Mouse (Mus musculus): Measurements from ENCODE around the gene Shb. TPM values are rescaled to one million over a fixed set of nuclear protein-coding genes. Genes with fewer than 3 reads are reported as not detected.

The Shb gene
- polyA plus RNA-seq, 1 experiment from 2014 or later = 2.5 TPM

DNA sequence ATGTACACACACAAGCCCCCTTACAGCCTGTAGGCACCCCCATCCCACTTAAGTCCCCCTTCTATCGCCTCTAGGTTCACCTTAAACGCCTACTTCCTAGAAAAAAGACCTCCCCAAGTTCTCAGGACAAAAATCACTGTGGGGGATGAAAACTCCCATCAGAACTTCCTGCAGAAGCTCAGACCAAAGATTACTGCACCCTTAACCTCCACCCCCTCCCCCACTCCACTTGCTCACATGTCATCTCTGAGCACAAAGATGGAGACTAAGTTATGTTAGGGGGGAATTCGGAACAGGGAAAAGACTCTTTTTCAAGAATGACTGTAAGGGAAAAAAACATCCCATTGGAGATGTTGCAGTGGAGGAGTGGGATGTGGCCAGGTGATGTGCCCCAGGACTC is 6.7 kb downstream of the Shb start:
- peaks cover 57% of the 10 kb centered on the region for H3K4me1 ChIP-seq (ENCODE audit: insufficient read depth)
- H3K4me3 ChIP-seq (ENCODE audit: low read depth, low read length) = no peak overlapping the region
- H3K9ac ChIP-seq (replicated peaks) = no peak overlapping the region
- H3K36me3 ChIP-seq (replicated peaks; ENCODE audit: insufficient read depth, low read length) = no peaks in the 10 kb centered on the region
- no peak for TF ChIP-seq EP300 (IDR thresholded peaks at IDR 0.05; ENCODE audit: low read depth)
- no peak for TF ChIP-seq CTCF (IDR thresholded peaks at IDR 0.05; ENCODE audit: low read depth)
- H3K9me3 ChIP-seq (ENCODE audit: low read length) = no peaks in the 10 kb centered on the region
- 74% methylated on average over 3 of the region's 3 CpGs for WGBS (ENCODE audit: insufficient replicate concordance)
- H3K27ac ChIP-seq (ENCODE audit: low read depth) = no peak overlapping the region
- H3K27me3 ChIP-seq (ENCODE audit: insufficient read depth, low read length) = peaks cover 22% of the 10 kb centered on the region
- DNase-seq (no peak), ATAC-seq (no peak)
- H3K4me2 ChIP-seq (ENCODE audit: low read depth, low read length) = no peak overlapping the region

DNA sequence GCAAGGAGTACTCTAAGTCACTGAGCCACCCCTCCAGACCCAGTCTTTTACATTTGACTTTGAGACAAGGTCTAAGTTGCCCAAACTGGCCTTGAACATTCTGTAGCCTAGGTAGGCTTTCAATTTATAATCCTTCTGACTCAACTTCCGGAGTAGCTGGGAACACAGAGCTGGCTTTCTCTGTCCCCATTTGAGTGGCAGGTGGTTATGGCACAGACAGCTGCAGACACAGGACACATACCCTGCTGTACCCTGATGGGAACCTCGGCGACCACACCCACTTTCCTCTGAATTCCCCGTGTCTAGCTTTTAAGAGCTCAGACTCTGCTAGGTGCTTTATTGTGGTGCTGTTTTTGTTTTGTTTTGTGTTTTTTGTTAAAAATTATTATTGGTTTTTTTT is 7.7 kb downstream of the Shb start:
- H3K4me3 ChIP-seq (ENCODE audit: low read depth, low read length) = no peak overlapping the region
- 67% methylated on average over 4 of the region's 4 CpGs for WGBS (ENCODE audit: insufficient replicate concordance)
- no peak overlapping the region for H3K4me2 ChIP-seq (ENCODE audit: low read depth, low read length)
- H3K27ac ChIP-seq (ENCODE audit: low read depth) = no peak overlapping the region
- no peak overlapping the region for H3K9ac ChIP-seq (replicated peaks)
- no peaks in the 10 kb centered on the region for H3K9me3 ChIP-seq (ENCODE audit: low read length)
- H3K36me3 ChIP-seq (replicated peaks; ENCODE audit: insufficient read depth, low read length) = no peaks in the 10 kb centered on the region
- no peak for DNase-seq
- no peak for ATAC-seq
- H3K4me1 ChIP-seq (ENCODE audit: insufficient read depth) = peaks cover 58% of the 10 kb centered on the region
- TF ChIP-seq CTCF (IDR thresholded peaks at IDR 0.05; ENCODE audit: low read depth) = no peak
- no peak for TF ChIP-seq EP300 (IDR thresholded peaks at IDR 0.05; ENCODE audit: low read depth)
- peaks cover 17% of the 10 kb centered on the region for H3K27me3 ChIP-seq (ENCODE audit: insufficient read depth, low read length)

GRCm38 (mm10) chr4:45523360-45523759 is 8.9 kb downstream of the Shb start:
- peak overlapping the region; percentile 88 for H3K27ac ChIP-seq (ENCODE audit: low read depth)
- no peak for TF ChIP-seq CTCF (IDR thresholded peaks at IDR 0.05; ENCODE audit: low read depth)
- TF ChIP-seq EP300 (IDR thresholded peaks at IDR 0.05; ENCODE audit: low read depth) = no peak; the same call in 1 of the 2 replicates
- H3K36me3 ChIP-seq (replicated peaks; ENCODE audit: insufficient read depth, low read length) = no peaks in the 10 kb centered on the region
- 0 out of 2 replicates have a peak, but pooled peaks cover 5% of the 10 kb centered on the region for H3K27me3 ChIP-seq (ENCODE audit: insufficient read depth, low read length)
- 69% methylated on average over 6 of the region's 6 CpGs for WGBS (ENCODE audit: insufficient replicate concordance)
- H3K4me1 ChIP-seq (ENCODE audit: insufficient read depth) = peaks cover 47% of the 10 kb centered on the region
- H3K4me3 ChIP-seq (ENCODE audit: low read depth, low read length) = no peak overlapping the region
- no peak overlapping the region for H3K4me2 ChIP-seq (ENCODE audit: low read depth, low read length)
- no peak overlapping the region for H3K9ac ChIP-seq (replicated peaks)
- no peaks in the 10 kb centered on the region for H3K9me3 ChIP-seq (ENCODE audit: low read length)
- ATAC-seq (peak; percentile 30; the same call in 1 of the 2 replicates), DNase-seq (no peak)

DNA sequence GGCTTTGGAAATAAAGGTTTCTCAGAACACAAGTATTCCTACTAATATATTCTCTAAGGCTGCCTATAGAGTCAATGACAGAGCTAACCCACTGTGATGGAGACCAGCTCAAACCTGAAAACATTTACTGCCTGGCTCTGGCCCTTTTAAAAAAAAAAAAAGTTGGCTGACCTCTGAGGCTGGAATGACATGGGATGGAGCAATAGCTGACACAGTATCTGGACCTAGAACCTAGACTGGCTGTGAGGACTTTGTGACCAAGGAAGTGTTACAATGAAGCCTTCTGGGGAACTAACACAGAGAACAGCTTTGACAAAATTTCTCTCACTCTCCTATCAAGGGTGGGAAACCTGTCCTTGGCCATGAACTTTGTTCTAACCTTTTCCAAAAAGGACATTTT is 9.3 kb downstream of the Shb start:
- Histone ChIP-seq H3K9me3 (ENCODE audit: low read length) (no peaks in the 10 kb centered on the region), H3K9ac (replicated peaks) (no peak overlapping the region), H3K36me3 (replicated peaks; ENCODE audit: insufficient read depth, low read length) (no peaks in the 10 kb centered on the region), H3K4me3 (ENCODE audit: low read depth, low read length) (no peak overlapping the region), H3K4me2 (ENCODE audit: low read depth, low read length) (peak overlapping the region; percentile 43), H3K27me3 (ENCODE audit: insufficient read depth, low read length) (0 out of 2 replicates have a peak, but pooled peaks cover 1% of the 10 kb centered on the region), H3K27ac (ENCODE audit: low read depth) (peak overlapping the region; percentile 88), H3K4me1 (ENCODE audit: insufficient read depth) (peaks cover 48% of the 10 kb centered on the region)
- no peak for TF ChIP-seq CTCF (IDR thresholded peaks at IDR 0.05; ENCODE audit: low read depth)
- peak; percentile 70 for TF ChIP-seq EP300 (IDR thresholded peaks at IDR 0.05; ENCODE audit: low read depth)
- ATAC-seq = peak; percentile 74
- no peak for DNase-seq

DNA sequence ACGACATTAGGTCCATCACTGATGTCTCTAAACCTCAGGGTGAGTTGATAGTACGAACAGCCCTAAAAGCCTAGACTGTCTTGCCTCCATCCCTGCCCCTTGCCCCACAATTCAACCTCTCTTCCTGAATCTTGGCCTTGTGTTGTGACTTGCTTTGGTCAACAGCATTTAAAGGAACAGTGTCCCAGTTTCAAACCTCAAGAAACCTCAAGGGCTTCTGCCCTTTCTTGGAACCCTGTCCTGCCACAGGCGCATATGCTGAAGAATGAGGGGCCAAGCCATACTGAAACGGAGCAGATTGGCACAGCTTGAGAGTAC is 9.7 kb downstream of the Shb start:
- peaks cover 48% of the 10 kb centered on the region for H3K4me1 ChIP-seq (ENCODE audit: insufficient read depth)
- peak overlapping the region; percentile 88 for H3K27ac ChIP-seq (ENCODE audit: low read depth)
- H3K4me3 ChIP-seq (ENCODE audit: low read depth, low read length) = no peak overlapping the region
- ATAC-seq = no peak
- no peaks in the 10 kb centered on the region for H3K36me3 ChIP-seq (replicated peaks; ENCODE audit: insufficient read depth, low read length)
- DNase-seq = no peak
- peak overlapping the region; percentile 43 for H3K4me2 ChIP-seq (ENCODE audit: low read depth, low read length)
- 64% methylated on average over 4 of the region's 4 CpGs for WGBS (ENCODE audit: insufficient replicate concordance)
- H3K9me3 ChIP-seq (ENCODE audit: low read length) = no peaks in the 10 kb centered on the region
- H3K27me3 ChIP-seq (ENCODE audit: insufficient read depth, low read length) = no peaks in the 10 kb centered on the region
- no peak for TF ChIP-seq CTCF (IDR thresholded peaks at IDR 0.05; ENCODE audit: low read depth)
- TF ChIP-seq EP300 (IDR thresholded peaks at IDR 0.05; ENCODE audit: low read depth) = no peak
- H3K9ac ChIP-seq (replicated peaks) = no peak overlapping the region

DNA sequence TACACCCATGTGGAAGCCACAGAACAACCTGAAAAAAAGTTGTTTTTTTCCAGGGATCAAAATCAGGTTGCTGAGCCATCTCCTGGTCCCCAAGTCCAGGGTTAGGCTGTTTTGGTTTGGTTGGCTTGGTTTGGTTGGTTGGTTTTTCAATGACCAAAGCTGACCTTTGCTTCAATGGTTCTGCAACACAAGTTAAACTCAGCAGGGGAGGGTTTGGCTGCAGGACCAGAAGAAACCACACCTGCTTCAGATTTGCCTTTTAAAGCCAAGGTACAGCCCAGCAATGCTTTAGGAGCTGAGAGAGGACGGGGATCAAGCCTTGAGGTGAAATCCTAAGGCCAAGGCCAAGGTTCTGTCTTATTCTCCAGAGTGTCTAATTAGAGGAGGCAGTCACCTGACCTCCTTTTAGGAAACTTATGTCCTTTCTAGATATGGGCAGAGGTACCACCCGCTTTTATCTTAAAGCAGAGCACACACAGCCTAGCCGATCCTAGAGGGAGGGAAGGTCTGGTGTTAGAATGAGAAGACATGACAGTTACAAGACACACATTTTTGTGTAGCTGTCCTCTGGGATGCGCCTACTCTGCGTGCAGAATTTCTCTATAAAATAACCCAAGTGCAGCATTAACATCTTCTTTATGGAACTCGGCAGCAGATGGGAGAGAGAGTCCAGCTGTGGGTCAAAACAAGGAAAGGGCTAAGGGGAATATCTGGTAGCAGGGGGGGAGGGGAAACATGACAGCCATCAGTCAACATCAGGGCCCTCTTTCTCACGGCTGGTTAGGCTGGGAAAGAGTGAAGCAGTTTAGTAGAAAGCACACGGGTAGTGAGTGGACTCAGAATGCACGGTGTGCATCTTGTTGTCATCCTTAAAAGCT is 10.3 kb downstream of the Shb start:
- H3K9me3 ChIP-seq (ENCODE audit: low read length) = no peaks in the 10 kb centered on the region
- 0 out of 2 replicates have a peak overlapping the region, but pooled peaks have one; percentile 0 for H3K9ac ChIP-seq (replicated peaks)
- H3K4me2 ChIP-seq (ENCODE audit: low read depth, low read length) = peak overlapping the region; percentile 43
- no peak overlapping the region for H3K4me3 ChIP-seq (ENCODE audit: low read depth, low read length)
- H3K27me3 ChIP-seq (ENCODE audit: insufficient read depth, low read length) = no peaks in the 10 kb centered on the region
- 43% methylated on average over 9 of the region's 9 CpGs for WGBS (ENCODE audit: insufficient replicate concordance)
- H3K4me1 ChIP-seq (ENCODE audit: insufficient read depth) = peaks cover 53% of the 10 kb centered on the region
- peak overlapping the region; percentile 88 for H3K27ac ChIP-seq (ENCODE audit: low read depth)
- no peak for DNase-seq
- H3K36me3 ChIP-seq (replicated peaks; ENCODE audit: insufficient read depth, low read length) = no peaks in the 10 kb centered on the region
- peak; percentile 64; the same call in 1 of the 2 replicates for TF ChIP-seq EP300 (IDR thresholded peaks at IDR 0.05; ENCODE audit: low read depth)
- no peak for TF ChIP-seq CTCF (IDR thresholded peaks at IDR 0.05; ENCODE audit: low read depth)
- ATAC-seq = peak; percentile 60

Data from liver, postnatal 0 days (tissue).